Mouse (Mus musculus): ENCODE measurements around the gene D6Wsu163e.
A peak's percentile ranks its signal among the peaks of the same experiment; 100 is the strongest.

Gene D6Wsu163e

DNA sequence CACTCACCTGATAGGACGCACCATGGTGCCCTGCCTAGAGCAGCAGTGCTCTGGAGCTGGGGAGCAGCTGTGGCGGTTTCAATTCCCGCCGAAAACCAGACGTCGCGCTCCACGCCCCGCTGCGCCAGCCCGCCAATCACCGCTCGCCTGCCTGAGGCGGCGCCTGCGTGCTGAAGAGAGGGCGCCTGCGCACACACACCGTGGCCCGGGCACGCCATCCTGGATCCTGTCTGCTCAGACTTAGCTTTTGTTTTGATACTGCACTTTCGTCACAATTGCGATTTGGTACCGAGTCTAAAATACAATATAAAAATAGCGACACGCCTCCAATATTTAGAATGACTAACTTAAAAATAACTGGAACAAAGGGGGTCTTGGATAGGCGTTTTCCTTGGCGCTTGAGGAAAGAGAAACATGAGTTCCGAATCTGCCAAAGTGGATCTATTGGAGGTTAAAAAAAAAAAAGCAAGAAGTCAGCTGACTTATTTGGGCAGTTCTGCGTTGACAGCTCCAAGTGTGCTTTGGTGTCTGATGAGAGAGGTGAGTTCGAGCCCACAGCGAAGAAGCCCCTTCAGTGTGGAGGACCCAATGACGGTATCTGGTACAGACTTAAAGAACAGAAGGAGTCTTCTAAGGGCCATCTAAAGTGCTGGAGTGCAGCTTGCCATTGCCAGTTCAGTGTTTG is at the start of gene D6Wsu163e, which contains the start of gene Rad51ap1:
Gene D6Wsu163e (plus strand): TSS at position 476 of the 685 bp plus-strand sequence.
Gene Rad51ap1 (minus strand): TSS at position 101 of the 685 bp plus-strand sequence.
- DNase-seq (ENCODE audit: low read depth, low spot score): peak; percentile 98

DNA sequence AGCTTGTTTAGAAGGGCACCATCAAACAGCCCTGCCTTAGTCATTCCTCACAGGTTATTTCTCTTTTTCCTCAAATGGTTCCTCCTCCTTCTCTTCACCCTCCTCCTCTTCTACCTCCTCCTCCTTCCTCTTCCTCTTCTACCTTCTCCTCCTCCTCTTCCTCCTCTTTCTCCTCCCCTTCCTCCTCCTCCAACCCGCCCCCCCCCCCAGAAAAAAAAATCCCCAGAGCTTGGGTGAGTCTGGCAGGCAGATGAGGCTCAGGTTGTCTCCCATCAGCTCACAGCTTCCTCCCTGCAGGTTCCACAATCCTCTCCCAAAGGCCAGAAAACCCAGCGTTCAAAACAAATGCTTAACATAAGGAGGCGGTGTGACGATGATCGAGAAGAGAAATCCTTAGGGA is 32.4 kb upstream of the D6Wsu163e start:
- DNase-seq (ENCODE audit: low read depth, low spot score): no peak

DNA sequence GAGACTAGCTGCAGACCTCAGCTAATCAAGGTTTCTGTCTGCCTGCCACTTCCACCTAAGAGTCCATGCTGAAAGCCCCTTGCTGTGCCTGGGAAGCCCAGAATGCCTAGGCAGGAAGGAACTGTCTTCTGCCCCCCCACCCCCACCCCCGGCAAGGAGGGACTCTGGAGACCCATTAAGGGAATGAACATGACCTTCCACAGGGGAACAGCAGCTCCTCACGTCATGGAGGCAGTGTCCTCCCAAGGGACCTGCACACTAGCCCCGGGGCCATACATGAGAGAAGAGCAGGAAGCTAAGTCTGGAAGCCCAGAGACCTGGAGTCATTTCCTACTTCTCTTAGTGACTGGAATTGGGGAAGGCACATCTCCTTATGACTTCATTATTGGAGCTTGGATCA is 31.9 kb upstream of the D6Wsu163e start:
- DNase-seq (ENCODE audit: low read depth, low spot score): no peak

DNA sequence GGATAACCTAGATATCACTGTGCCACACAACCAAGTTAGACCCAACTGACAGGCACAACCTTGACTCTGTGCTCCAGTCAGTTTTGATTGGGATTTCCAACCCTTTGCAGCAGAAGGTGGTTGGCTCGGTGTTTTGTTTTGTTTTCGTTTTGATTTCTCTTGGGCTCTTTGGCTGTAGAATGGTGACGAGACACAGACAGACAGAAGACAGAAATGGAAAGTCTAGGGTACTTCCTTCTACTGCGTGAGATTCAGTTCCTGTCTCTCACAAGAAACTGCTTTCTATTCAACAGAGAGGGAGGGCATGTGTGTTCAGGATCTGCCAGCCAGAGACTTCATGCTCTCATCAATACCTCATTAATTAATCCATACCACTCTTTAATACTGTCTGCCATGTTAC is 29.0 kb upstream of the D6Wsu163e start:
- DNase-seq (ENCODE audit: low read depth, low spot score): peak; percentile 16

DNA sequence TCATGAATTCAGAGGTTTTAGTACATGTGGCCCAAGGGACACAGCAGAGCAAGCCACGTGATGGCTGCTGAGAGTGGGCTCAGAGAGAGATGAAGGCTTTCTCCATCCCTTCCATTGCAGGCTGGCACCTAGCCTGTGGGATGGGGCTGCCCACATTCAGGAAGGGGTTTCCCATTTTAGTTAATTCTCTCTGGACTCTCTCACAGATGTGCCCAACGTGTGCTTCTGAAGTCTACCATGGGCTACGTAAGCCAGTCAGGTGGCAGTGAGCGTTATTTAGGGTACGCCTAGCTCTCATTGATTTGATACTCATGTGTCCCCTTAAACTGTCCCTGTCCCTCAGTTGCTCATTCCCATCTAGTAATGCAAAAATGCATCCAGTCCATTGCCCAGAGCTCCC is 24.8 kb upstream of the D6Wsu163e start:
- DNase-seq (ENCODE audit: low read depth, low spot score): no peak

- peak; percentile 20 for DNase-seq (ENCODE audit: low read depth, low spot score)
Observed at GRCm38 (mm10) chr6:126921111-126921881, 18.5 kb upstream of the D6Wsu163e start, which contains the start of gene Dyrk4. Gene Dyrk4, minus strand, starts transcription at chr6:126921839.

DNA sequence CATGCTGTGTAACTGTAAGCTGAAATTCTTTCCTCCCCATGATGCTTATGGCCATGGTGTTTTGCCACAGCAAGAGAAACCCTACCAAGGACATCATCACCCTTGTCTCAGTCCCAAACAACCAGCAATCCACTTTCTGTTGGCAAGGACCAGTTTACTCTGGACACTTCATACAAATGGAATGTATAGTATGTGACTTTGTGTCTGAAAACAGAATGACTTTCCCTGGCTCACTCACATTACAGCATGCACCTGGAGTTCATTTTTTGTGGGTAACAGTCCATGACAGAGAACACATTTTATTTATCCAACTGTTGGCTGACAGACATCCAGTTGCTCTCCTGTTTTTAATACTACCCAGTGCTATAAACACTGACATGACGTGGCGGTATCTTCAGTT is 6.9 kb upstream of the D6Wsu163e start:
- DNase-seq (ENCODE audit: low read depth, low spot score): no peak

DNA sequence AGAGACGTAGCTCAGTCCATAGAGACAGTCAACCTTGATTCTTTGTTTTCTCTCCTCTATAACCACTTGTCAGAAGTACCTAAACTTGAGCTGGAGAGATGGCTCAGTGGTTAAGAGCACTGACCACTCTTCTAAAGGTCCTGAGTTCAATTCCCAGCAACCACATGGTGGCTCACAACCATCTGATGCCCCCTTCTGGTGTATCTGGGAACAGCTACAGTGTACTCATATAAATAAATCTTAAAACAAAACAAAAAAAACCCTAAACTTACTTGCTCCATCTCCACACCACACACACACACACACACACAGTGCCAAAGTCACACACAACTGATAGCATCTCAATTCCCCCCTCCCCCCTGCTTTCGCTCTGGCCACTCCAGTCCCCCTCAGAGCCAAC is 1.7 kb upstream of the D6Wsu163e start:
- no peak for DNase-seq (ENCODE audit: low read depth, low spot score)

- DNase-seq (ENCODE audit: low read depth, low spot score): no peak
Observed at GRCm38 (mm10) chr6:126938853-126939486, 792 bp upstream of the D6Wsu163e start.

- peak; percentile 48 for DNase-seq (ENCODE audit: low read depth, low spot score)
Observed at GRCm38 (mm10) chr6:126940451-126940850, 689 bp downstream of the D6Wsu163e start.

GRCm38 (mm10) chr6:126948336-126948735 is 8.6 kb downstream of the D6Wsu163e start:
- no peak for DNase-seq (ENCODE audit: low read depth, low spot score)

GRCm38 (mm10) chr6:126955734-126956133 is 16.0 kb downstream of the D6Wsu163e start:
- DNase-seq (ENCODE audit: low read depth, low spot score): peak; percentile 90

DNA sequence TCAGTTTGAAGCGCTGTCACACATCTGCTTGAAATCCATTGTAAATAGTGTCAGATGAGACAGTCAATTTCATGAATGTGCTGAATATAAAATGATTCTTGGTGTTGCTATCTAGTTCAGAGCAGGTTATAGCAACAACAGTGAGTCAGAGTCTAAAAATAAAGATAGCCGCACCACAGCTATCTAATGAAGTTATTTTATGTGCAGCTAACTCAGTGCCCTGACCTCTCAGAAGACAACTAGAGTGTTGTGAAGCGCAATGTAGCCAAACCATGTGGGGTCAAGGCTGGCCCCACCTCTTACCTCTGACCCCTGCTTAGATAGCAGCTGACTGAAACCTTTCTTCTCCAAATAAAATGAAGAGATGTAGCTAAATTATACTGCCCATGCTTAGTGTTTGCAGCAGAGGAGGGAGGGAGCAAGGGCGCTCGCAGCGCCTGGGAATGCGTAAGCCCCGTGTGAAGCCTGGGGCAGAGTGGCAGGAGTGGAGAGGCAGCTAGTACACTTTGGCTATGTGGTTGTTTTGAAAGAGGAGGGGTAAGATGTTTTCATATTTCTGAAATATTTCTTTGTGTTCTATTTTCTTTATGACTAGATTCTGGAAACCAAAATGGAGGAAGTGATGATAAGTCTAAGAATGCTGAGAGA is 21.7 kb downstream of the D6Wsu163e start:
- DNase-seq (ENCODE audit: low read depth, low spot score): no peak

DNA sequence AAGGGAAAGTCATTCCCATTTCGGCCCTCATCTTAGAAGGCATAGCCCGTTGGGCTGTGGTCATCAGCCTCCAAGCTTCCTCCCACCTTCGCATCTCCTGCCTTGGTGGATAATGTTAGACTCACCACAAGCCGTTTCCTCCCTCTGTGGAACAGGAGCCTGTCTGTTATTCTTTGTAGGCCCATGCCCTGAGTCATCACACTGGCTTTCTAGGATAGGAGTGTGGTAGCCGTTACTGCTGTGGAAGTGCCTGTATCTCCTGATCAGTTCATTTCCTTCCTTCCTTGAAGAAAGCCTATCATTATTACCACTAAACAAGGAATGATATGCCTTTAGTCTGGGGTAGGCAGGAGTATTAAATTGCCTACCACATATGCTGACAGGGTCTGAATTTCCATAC is 22.9 kb downstream of the D6Wsu163e start:
- DNase-seq (ENCODE audit: low read depth, low spot score): no peak

DNA sequence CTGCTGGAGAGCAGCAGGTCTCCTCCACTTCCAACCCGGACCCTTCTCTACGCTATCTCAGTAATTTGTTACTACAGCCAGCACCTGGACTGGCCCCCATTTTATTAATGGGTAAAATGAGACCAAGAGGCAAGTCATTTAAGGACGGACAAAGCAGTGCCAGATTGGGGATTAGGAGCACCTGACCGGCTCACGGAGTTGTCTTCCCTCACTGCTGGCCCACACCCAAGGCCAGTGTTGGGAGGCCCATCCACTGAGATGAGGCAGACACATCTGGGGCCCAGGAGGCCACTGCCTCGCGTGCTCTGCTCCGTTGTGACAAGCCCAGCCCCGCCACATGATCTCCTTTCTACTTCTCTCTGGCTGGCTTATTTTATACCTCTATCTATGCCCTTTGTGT is 23.7 kb downstream of the D6Wsu163e start:
- DNase-seq (ENCODE audit: low read depth, low spot score): no peak

GRCm38 (mm10) chr6:126966241-126967026 is 26.7 kb downstream of the D6Wsu163e start:
- DNase-seq (ENCODE audit: low read depth, low spot score): peak; percentile 64

- no peak for DNase-seq (ENCODE audit: low read depth, low spot score)
Observed at GRCm38 (mm10) chr6:126981539-126982234, 41.9 kb downstream of the D6Wsu163e start.

DNA sequence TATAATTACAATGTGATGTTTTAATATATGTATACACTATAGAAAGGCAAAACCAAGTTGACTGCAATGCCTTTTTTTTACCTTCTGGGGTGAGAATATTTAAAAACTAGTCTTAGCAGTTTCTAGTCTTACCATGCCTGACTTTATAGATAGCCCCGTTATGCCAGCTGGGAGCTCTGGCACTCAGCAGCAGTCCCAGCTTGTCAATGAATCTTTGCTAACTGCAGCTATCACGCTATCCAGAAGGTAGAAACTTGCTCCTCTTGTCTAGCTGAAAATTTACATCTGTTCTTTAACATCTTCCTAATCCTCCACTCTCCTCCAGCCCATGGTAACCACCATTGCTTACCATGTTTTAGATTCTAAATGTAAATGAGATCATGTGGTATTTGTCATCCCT is 53.9 kb downstream of the D6Wsu163e start:
- DNase-seq (ENCODE audit: low read depth, low spot score): peak; percentile 7

- DNase-seq (ENCODE audit: low read depth, low spot score): no peak
Observed at GRCm38 (mm10) chr6:126995494-126995893, 55.7 kb downstream of the D6Wsu163e start.

DNA sequence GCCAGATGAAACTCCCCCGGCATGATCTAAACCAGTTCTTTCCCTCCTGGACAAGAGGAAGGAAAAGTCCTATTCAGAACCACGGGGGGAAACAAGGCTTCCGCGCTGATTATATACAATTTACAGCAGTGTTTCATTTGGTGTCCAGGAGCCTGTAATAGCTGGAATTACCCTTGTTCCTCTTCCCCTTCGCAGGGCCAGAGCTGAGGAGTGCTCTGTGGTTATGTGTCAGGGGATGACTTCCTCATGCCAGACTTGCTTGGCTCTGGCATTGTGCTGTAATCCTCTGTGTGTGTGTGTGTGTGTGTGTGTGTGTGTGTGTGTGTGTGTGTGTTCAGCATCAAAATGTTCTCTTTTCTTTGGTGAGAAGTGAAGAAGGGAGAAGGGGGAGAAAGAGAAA is 56.6 kb downstream of the D6Wsu163e start:
- DNase-seq (ENCODE audit: low read depth, low spot score): peak; percentile 11
